In genomic region chr16:17934445-17934910, GRCm38 (mm10) we compare ENCODE assay signal across 20 mouse cellular contexts. TPM values are rescaled to one million over a fixed set of nuclear protein-coding genes. Genes with fewer than 3 reads are reported as not detected.
DNase-seq lines count a peak whose midpoint lies in the region.
"Had no signal": no experiment of that assay in that cellular context is flagged by ENCODE, and none has a peak within 500 bp of the region (broad histone marks: within the 10 kb centered on the region; RNA-seq: fewer than 3 reads in every experiment).

No protein-coding gene starts in this region.

- no peaks in the 10 kb centered on the region for H3K9me3 ChIP-seq in heart, embryonic 10.5 days
- H3K9me3 ChIP-seq: megakaryocyte, embryonic 14.5 days had no signal

- H3K27ac ChIP-seq in heart, embryonic 10.5 days = no peak overlapping the region
- H3K27ac ChIP-seq: heart, adult 2 months; kidney, postnatal 0 days had no signal

- peaks cover 26% of the 10 kb centered on the region for H3K27me3 ChIP-seq in heart, embryonic 10.5 days (ENCODE audit: insufficient read depth, poor library complexity, severe bottlenecking)
- H3K27me3 ChIP-seq: megakaryocyte, embryonic 14.5 days had no signal

- DNase-seq in adrenal gland, postnatal 14 days = peak; percentile 61
- no peak for DNase-seq in adrenal gland, adult 8-10 months
- peak; percentile 25 for DNase-seq in thymus, postnatal 0 days (ENCODE audit: low spot score)
- no peak for DNase-seq in thymus, postnatal 25 days
- DNase-seq in induced T-regulatory cell, adult 2 months (ENCODE audit: low read depth) = peak; percentile 35
- peak; percentile 46 for DNase-seq in naive thymus-derived CD4-positive, alpha-beta T cell, adult 2 months (ENCODE audit: low read depth)
- no peak for DNase-seq in heart, embryonic 10.5 days (ENCODE audit: low spot score)
- DNase-seq in cerebellum, postnatal 4 days (ENCODE audit: low spot score in 2 of 2) = no peak
- DNase-seq: cerebellum, postnatal 10 days; heart, adult 2 months; heart, postnatal 10 days; lung, adult 2 months; right cerebral cortex, postnatal 14 days had no signal

- no peak overlapping the region for H3K4me3 ChIP-seq in heart, embryonic 10.5 days
- H3K4me3 ChIP-seq: heart, adult 2 months; megakaryocyte, embryonic 14.5 days; myocyte had no signal

- H3K36me3 ChIP-seq in heart, embryonic 10.5 days = no peaks in the 10 kb centered on the region

- peaks cover 13% of the 10 kb centered on the region for H3K4me1 ChIP-seq in heart, embryonic 10.5 days

- WGBS in heart, embryonic 10.5 days = 74% methylated on average over 3 of the region's 3 CpGs

RNA-seq across cellular contexts. Expression of gene Slc25a1, which starts 6.5 kb away (rescaled TPM):
- total RNA-seq in adrenal gland, postnatal 14 days (2021) = 107 and 109 TPM in 2 replicates
- total RNA-seq in adrenal gland, adult 8-10 months (2022) = 100 to 1,000 TPM; 184 to 251 (median 197) TPM
- polyA plus RNA-seq in thymus, postnatal 0 days (2015; fragmentation: Nextera tagmentation; extraction: Ambion mirVana) = 50.2 and 51.5 TPM in 2 replicates
- polyA plus RNA-seq in heart, embryonic 10.5 days (2016; fragmentation: Nextera tagmentation; extraction: Ambion mirVana) = 46.6 and 73.7 TPM in 2 replicates

RNA-seq across cellular contexts. Expression of gene Gsc2, which starts 19.6 kb away (rescaled TPM):
- total RNA-seq in adrenal gland, postnatal 14 days (2021) = not detected in 2 replicates
- total RNA-seq in adrenal gland, adult 8-10 months (2022) = not detected
- polyA plus RNA-seq in thymus, postnatal 0 days (2015; fragmentation: Nextera tagmentation; extraction: Ambion mirVana) = 0.18 TPM in 1 of 2 replicates, not detected in the other
- 0.20 and 0.44 TPM in 2 replicates for polyA plus RNA-seq in heart, embryonic 10.5 days (2016; fragmentation: Nextera tagmentation; extraction: Ambion mirVana)
- total RNA-seq: heart, adult 2 months; heart, postnatal 10 days; layer of hippocampus, postnatal 25 days; left cerebral cortex, postnatal 36 days had no signal
- polyA plus RNA-seq: embryonic facial prominence, embryonic 11.5 days; heart, adult 2 months; intestine, embryonic 14.5 days; lung, adult 2 months; myocyte had no signal

RNA-seq across cellular contexts. Expression of gene Ess2, which starts 23.3 kb away (rescaled TPM):
- total RNA-seq in adrenal gland, postnatal 14 days (2021) = 16.0 and 20.2 TPM in 2 replicates
- 10 to 100 TPM; 16.9 to 28.8 (median 22.5) TPM for total RNA-seq in adrenal gland, adult 8-10 months (2022)
- polyA plus RNA-seq in thymus, postnatal 0 days (2015; fragmentation: Nextera tagmentation; extraction: Ambion mirVana) = 32.7 and 38.8 TPM in 2 replicates
- polyA plus RNA-seq in heart, embryonic 10.5 days (2016; fragmentation: Nextera tagmentation; extraction: Ambion mirVana) = 39.7 and 39.9 TPM in 2 replicates

RNA-seq across cellular contexts. Expression of gene Tssk2, which starts 36.0 kb away (rescaled TPM):
- total RNA-seq in adrenal gland, postnatal 14 days (2021) = not detected in 2 replicates
- total RNA-seq in adrenal gland, adult 8-10 months (2022) = not detected
- not detected in 2 replicates for polyA plus RNA-seq in thymus, postnatal 0 days (2015; fragmentation: Nextera tagmentation; extraction: Ambion mirVana)
- polyA plus RNA-seq in heart, embryonic 10.5 days (2016; fragmentation: Nextera tagmentation; extraction: Ambion mirVana) = not detected in 2 replicates
- total RNA-seq: heart, adult 2 months; heart, postnatal 10 days; layer of hippocampus, postnatal 25 days; left cerebral cortex, postnatal 36 days had no signal
- polyA plus RNA-seq: embryonic facial prominence, embryonic 11.5 days; intestine, embryonic 14.5 days; kidney, postnatal 0 days; lung, adult 2 months had no signal

RNA-seq across cellular contexts. Expression of gene Dgcr2, which starts 36.1 kb away (rescaled TPM):
- 57.6 and 63.6 TPM in 2 replicates for total RNA-seq in adrenal gland, postnatal 14 days (2021)
- total RNA-seq in adrenal gland, adult 8-10 months (2022) = 10 to 100 TPM; 66.1 to 78.0 (median 76.2) TPM
- polyA plus RNA-seq in thymus, postnatal 0 days (2015; fragmentation: Nextera tagmentation; extraction: Ambion mirVana) = 42.5 and 43.7 TPM in 2 replicates
- 63.7 and 69.6 TPM in 2 replicates for polyA plus RNA-seq in heart, embryonic 10.5 days (2016; fragmentation: Nextera tagmentation; extraction: Ambion mirVana)

Comparison
In these comparisons a context has a peak if more than half of its experiments do, and no peak if none do; other contexts are left out.
1. DNase-seq: peak in adrenal gland, postnatal 14 days (single experiment), thymus, postnatal 0 days (single experiment), induced T-regulatory cell, adult 2 months (single experiment) and naive thymus-derived CD4-positive, alpha-beta T cell, adult 2 months (single experiment); none in adrenal gland, adult 8-10 months (single experiment), thymus, postnatal 25 days (single experiment), heart, embryonic 10.5 days (single experiment) and cerebellum, postnatal 4 days (0 of 2).